Mouse (Mus musculus): ENCODE measurements at regions not wholly inside any gene's neighbourhood (a gene's known extent, or its start where the extent isn't known, plus 50 kb on each side); places are given as distances from the start of the nearest gene placed in this dataset.

GRCm38 (mm10) chr10:23413794-23414518, 63.4 kb upstream of the Eya4 start:
- H3K27ac ChIP-seq (ENCODE audit: low read depth, low read length) = no peak overlapping the region
- ATAC-seq (ENCODE audit: low FRiP score) (peak; percentile 53; the same call in 1 of the 2 replicates), DNase-seq (ENCODE audit: low spot score) (no peak)
- H3K4me2 ChIP-seq (replicated peaks; ENCODE audit: low read depth, low read length) = no peak overlapping the region
- H3K4me1 ChIP-seq (replicated peaks; ENCODE audit: control insufficient read depth, insufficient read depth, low read length) = no peaks in the 10 kb centered on the region; the same call in 1 of the 2 replicates
- 45% methylated on average over 7 of the region's 7 CpGs for WGBS
- no peak overlapping the region for H3K9ac ChIP-seq (ENCODE audit: low read depth, low read length)
- no peaks in the 10 kb centered on the region for H3K9me3 ChIP-seq (ENCODE audit: control insufficient read depth, low read length)
- H3K4me3 ChIP-seq (ENCODE audit: low read depth, low read length) = no peak overlapping the region
- H3K36me3 ChIP-seq (ENCODE audit: control insufficient read depth, insufficient read depth, low read length) = no peaks in the 10 kb centered on the region
- H3K27me3 ChIP-seq (ENCODE audit: control insufficient read depth, insufficient read depth, low read length) = no peaks in the 10 kb centered on the region

GRCm38 (mm10) chr10:23403351-23403938, 52.9 kb upstream of the Eya4 start:
- Histone ChIP-seq H3K4me1 (replicated peaks; ENCODE audit: control insufficient read depth, insufficient read depth, low read length) (no peaks in the 10 kb centered on the region), H3K36me3 (ENCODE audit: control insufficient read depth, insufficient read depth, low read length) (no peaks in the 10 kb centered on the region), H3K4me2 (replicated peaks; ENCODE audit: low read depth, low read length) (no peak overlapping the region), H3K27ac (ENCODE audit: low read depth, low read length) (no peak overlapping the region), H3K9ac (ENCODE audit: low read depth, low read length) (no peak overlapping the region), H3K9me3 (ENCODE audit: control insufficient read depth, low read length) (no peaks in the 10 kb centered on the region), H3K27me3 (ENCODE audit: control insufficient read depth, insufficient read depth, low read length) (no peaks in the 10 kb centered on the region), H3K4me3 (ENCODE audit: low read depth, low read length) (no peak overlapping the region)
- DNase-seq (ENCODE audit: low spot score) (no peak), ATAC-seq (ENCODE audit: low FRiP score) (no peak)
- 66% methylated on average over 4 of the region's 4 CpGs for WGBS

Data from hindbrain, embryonic 11.5 days (tissue).